Comparison of ENCODE assay signal across 25 mouse cellular contexts in genomic region chr1:194505826-194506225, GRCm38 (mm10).
"Had no signal": no experiment of that assay in that cellular context is flagged by ENCODE, and none has a peak within 500 bp of the region (broad histone marks: within the 10 kb centered on the region; RNA-seq: fewer than 3 reads in every experiment).

No protein-coding gene starts in this region.

- H3K9me3 ChIP-seq: heart, embryonic 13.5 days; heart, embryonic 15.5 days; hindbrain, embryonic 13.5 days; hindbrain, embryonic 15.5 days; kidney, embryonic 15.5 days; limb, embryonic 13.5 days; limb, embryonic 15.5 days; liver, embryonic 12.5 days had no signal

- H3K36me3 ChIP-seq: heart, embryonic 13.5 days; heart, embryonic 15.5 days; hindbrain, embryonic 13.5 days; hindbrain, embryonic 15.5 days; kidney, embryonic 15.5 days; limb, embryonic 13.5 days; limb, embryonic 15.5 days; liver, embryonic 12.5 days had no signal

- H3K27me3 ChIP-seq: heart, embryonic 13.5 days; heart, embryonic 15.5 days; hindbrain, embryonic 13.5 days; hindbrain, embryonic 15.5 days; kidney, embryonic 15.5 days; limb, embryonic 13.5 days; limb, embryonic 15.5 days; liver, embryonic 12.5 days had no signal

- H3K9ac ChIP-seq: heart, embryonic 13.5 days; heart, embryonic 15.5 days; hindbrain, embryonic 13.5 days; hindbrain, embryonic 15.5 days; kidney, embryonic 15.5 days; limb, embryonic 13.5 days; limb, embryonic 15.5 days; liver, embryonic 12.5 days; liver, embryonic 14.5 days had no signal

- DNase-seq: gastrocnemius, adult 2 months; gastrocnemius, postnatal 14 days; gastrocnemius, postnatal 36 days; heart, adult 11 months; heart, adult 2 months; heart, postnatal 14 days; heart, postnatal 36 days; kidney, adult 11 months; kidney, adult 2 months; kidney, adult 9 months; kidney, postnatal 14 days; kidney, postnatal 4 days; left cerebral cortex, postnatal 4 days had no signal

- H3K27ac ChIP-seq: gastrocnemius, adult 2 months; heart, adult 2 months; heart, embryonic 13.5 days; heart, embryonic 15.5 days; hindbrain, embryonic 13.5 days; hindbrain, embryonic 15.5 days; hindbrain, postnatal 0 days; kidney, embryonic 15.5 days; kidney, postnatal 0 days; layer of hippocampus, adult 2 months; limb, embryonic 13.5 days; limb, embryonic 15.5 days; liver, embryonic 12.5 days; liver, embryonic 14.5 days had no signal

- H3K4me1 ChIP-seq: heart, embryonic 15.5 days; hindbrain, embryonic 15.5 days; kidney, embryonic 15.5 days; limb, embryonic 13.5 days; limb, embryonic 15.5 days; liver, embryonic 12.5 days had no signal

- H3K4me3 ChIP-seq: gastrocnemius, adult 2 months; heart, adult 2 months; heart, embryonic 13.5 days; heart, embryonic 15.5 days; hindbrain, embryonic 13.5 days; hindbrain, embryonic 15.5 days; kidney, embryonic 15.5 days; layer of hippocampus, adult 2 months; limb, embryonic 13.5 days; limb, embryonic 15.5 days; liver, embryonic 12.5 days had no signal
